Mouse (Mus musculus) layer of hippocampus, adult 8-10 months (tissue): ENCODE results near the gene Fbxw9. TPM values are rescaled to one million over a fixed set of nuclear protein-coding genes. Genes with fewer than 3 reads are reported as not detected.
A peak's percentile ranks its signal among the peaks of the same experiment; 100 is the strongest.
"Not testable (repeated sequence)": the region's sequence is repeated elsewhere in the genome, so short reads cannot be mapped to it uniquely, and the experiment has no call there.

Experiments used
- DNase-seq, 2 experiments: peaks; one replicate each; pipeline ENCODE4 v3.0.0; 2022; ENCODE audit warnings: low spot score in 2 of 2
- total RNA-seq, 4 experiments: library from RNA; stranded (reverse); gene quantifications; 2 replicates each; pipeline ENCODE4 v1.2.4; 2022

The Fbxw9 gene
- total RNA-seq, 4 experiments from 2014 or later: 18.1 to 24.4 (median 23.6) TPM

DNA sequence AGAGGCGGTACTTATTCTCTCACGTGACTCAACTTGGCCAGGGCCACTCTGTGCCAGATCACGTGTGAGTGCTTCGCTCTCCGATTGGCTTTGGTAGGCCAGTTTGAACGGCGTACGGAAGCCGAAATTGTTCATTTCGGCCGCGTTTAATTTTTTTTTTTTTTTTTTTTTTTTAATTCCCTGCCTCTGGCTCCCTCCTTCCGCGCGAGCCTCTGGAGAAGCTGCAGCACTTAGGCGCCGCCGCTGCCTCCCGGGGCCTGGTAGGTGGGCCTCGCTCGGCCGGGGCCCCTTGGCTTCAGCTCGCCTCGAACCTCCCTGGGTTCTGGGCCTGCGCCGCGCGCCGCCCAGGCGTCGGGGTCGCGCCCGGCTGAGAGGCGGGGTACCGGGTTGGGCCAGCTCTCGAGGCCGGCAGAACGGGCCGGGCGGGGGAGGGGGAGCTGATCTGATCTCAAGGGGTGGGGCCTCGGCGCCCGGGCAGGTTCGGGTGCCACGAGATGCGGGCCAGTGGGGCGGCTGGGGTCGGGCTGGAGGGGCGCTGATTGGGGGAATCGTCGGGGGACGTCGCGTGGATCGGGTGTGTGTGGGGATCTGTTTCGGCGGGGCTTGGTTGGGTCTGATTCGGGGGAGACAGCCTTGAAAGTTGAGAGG lies 23.0 kb upstream of the Fbxw9 start, which contains the start of gene Tnpo2:
Gene Tnpo2, plus strand, starts transcription at position 198 of the 648 bp plus-strand sequence.
- DNase-seq: peak; percentile 93 to 94

DNA sequence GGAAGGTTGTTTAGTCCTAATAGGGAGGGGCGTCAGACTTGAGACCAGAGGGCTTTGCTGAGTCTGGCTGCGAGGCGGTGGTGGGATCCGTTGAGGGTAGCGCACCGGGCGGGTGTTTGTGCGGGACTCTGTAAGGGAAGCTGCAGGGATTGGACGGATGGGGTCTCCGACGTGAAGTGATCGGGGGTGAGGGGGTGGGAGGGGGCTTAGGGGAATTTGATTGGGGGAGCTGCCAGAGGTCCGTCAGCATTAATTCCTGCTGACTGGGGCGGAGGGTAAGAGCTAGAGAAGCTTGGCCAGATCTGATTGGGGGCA lies 22.5 kb upstream of the Fbxw9 start:
- no peak for DNase-seq

DNA sequence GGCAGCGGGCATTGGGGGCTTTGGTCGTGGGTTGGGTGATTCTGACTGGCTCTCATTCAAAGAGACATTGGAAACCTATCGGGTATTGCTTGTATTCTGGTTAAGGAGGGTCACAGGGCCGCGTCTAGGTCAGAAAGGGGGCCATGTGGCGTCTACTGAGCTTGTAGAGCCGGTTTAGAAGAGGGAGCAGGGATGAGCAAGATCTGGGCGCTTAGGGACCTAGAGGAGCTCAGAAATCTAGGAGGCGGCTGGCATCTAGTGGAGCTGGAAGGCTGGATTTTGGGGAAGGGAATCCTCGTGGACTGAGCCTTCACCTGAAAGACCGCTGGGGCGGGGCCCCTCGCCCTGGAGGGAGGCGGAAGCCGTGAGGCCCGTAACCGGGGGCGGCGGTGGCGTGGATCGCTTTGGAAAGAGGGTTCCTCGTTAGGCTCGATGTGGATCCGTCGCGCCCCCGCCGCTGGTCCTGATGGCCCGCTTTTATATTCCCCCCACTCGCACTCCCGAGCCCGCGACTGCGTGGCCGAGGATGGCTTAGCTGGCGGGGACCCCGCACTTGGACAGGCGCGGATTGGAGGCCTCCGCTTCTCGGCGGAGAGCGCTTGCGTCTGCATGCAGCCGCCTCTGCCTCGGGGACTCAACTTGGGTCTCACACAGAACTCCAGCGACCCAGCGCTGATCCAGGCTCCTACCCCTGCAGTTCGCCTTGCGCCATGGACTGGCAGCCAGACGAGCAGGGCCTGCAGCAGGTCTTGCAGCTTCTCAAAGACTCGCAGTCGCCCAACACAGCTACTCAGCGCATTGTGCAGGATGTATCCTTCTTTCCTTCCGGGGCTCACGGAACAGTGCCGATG lies 21.9 kb upstream of the Fbxw9 start:
- peak in 1 of 2 experiments; percentile 47 for DNase-seq

DNA sequence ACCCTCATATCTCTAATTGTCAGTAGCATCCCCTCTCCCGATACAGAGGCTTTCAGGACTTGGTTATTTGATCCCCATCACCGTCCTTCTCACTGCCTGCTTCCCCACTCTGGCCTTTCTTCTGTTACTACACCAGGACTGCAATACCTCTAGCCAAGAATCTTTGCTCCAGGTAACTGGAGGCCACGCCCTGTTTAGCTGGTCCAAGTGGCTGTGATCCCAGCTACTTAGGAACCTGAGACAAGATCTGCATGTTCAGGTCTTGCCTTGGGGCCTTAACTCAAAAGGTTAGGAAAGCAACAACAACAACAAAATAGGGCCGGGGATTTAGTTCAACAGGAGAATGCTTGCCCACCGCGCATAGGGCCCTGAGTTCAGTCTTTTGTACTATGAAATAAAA lies 16.2 kb upstream of the Fbxw9 start:
- no peak for DNase-seq

DNA sequence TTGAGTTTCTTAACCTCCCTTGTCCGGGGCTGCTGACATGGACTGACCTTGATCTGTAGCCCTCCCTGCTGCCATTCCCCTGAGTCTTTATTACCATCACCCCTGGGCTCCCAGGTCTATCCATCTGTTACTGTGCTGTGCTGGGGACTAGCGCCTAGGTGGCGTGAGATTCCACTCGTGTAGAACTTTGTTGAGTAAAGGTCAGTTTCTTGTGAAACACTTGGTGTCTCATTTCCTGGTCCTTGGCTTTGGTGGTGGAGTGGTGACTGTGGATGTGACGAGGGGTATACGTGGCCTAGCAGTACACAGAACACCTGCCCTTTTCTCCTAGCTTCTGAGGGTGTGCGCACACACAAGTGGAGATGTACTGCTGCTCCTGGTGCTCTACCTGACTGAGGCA lies 2.5 kb upstream of the Fbxw9 start:
- no peak for DNase-seq

DNA sequence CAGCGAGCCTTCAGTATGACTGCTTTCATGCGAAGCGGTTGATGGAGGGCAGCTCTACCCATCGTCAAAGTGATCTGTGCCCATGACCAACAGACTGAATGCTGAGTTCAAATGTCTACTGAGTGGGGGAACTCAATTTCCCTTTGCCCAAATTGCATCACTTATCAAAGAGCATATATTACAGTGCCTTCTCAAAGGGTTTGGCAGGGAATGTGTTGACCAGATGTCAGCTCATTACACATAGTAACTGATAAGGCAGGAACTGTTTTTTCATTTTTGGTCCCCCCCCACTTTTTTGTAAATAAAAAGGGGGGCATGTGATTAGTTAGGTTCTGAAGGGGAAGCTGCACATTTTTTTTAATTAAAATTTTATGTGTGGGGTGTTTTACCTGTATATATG lies 2.7 kb downstream of the Fbxw9 start:
- no peak for DNase-seq

DNA sequence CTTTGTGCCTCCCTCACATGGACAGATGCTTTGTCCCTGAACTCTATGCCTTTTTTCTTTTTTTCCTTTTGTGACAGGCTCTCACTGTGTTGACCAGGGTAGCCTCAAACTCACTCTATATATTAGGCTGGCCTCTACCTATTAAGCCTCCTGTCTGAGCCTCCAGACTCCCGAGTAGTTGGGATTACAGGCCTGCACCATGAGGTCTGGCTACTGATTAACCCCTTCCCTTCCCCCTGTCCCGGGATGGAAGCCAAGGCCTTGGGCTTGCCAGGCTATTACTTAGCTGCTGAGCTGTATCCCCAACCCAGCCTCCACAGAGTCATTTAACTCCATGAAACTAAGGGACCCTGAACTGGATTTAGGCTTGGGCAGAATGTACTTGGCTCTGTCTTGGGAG lies 5.4 kb downstream of the Fbxw9 start:
- DNase-seq: no peak

DNA sequence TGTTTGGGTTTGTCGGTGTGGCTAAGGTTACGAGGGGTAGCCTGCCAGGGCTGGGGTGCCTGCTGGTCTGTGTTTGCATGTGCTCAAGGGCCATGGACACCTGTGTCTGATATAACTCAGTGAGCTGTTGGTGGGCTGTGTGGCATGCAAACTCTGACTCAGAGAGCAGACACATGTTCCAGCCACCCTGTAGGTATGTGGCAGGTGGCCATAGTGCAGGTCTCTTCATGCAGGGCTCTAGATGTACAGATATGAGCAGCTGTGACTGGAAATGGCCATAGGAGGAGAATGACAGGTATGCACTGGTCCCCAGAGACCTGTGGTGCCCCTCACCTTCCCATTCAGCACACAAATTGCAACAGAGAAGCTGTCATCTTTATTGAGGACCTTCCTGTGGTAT lies 7.3 kb downstream of the Fbxw9 start:
- DNase-seq: no peak

DNA sequence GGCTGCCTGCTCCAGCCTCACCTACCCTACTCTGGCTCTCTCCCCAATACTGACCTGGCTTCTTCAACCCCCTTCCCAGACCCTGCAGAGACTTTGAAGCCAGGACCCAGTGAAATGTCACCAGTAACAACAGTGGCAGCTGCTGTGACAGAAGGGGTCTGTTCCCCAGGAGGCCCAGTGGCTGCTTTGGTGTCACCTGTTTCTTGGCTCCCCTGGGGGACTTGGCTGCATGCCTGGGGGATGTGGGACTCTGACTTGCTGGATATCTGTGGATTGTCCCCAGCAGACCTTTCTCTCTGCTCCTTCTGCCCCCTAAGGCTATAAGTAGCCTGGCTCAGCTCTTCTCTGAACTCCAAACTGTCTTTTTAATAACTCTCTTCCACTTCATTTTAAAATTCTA lies 8.1 kb downstream of the Fbxw9 start, which contains the start of gene Gm5741:
Gene Gm5741, minus strand, starts transcription at position 1 of the 400 bp plus-strand sequence.
- DNase-seq: no peak

DNA sequence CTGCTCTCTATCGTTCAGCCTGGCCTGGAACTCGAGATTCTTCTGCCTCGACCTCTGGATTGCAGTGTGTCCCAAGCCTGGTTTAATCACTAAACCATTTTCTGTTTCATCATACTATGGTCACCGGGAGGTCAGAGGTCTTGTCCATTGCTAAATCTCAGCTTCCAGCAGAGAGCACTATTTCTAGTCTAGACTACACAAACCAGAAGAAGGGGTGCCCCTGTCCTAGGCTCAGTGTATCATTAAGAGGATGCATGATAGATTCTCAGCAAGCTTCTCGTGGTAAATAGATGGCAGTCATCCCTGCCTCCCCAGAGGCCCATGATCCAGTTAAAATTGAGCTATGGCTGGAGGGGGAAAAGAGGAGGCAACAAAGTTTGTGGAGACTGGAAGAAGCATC lies 11.2 kb downstream of the Fbxw9 start:
- DNase-seq: no peak

DNA sequence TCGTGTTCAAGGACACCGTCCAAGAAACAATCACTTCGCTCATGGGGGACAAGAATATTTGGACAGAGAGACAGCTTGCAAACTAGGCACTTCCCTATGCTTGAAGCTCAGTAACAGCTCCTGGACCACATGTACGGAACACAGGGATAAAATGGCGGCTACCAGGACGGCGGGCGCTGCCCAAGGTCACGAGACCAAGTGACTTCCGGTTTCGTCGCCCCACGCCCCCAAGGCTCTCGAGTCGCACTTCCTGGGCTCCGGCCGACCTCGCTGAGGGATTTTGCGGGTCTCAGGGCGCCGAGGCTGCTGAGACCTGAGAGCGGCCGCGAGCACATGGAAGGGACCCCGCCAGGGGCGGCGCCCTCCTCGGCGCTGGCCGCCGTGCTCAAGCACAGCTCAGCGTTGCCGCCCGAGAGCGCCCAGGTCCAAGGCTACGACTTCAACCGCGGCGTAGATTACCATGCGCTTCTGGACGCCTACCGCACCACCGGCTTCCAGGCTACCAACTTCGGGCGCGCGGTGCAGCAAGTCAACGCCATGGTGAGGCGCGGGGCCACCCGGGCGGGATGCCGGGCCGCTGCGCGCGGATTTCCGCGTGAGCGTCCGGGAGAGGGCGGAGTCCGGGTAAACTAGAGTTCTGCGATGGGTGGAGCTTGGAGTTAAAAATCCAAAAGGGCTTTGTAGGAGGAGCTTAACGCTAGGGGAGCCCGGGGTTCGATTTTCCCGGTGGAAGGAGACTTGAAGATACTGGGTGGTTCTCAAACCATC lies 11.8 kb downstream of the Fbxw9 start, which contains the start of gene Dhps:
Gene Dhps, plus strand, starts transcription at position 244 of the 768 bp plus-strand sequence.
- DNase-seq: peak; percentile 88 to 93

DNA sequence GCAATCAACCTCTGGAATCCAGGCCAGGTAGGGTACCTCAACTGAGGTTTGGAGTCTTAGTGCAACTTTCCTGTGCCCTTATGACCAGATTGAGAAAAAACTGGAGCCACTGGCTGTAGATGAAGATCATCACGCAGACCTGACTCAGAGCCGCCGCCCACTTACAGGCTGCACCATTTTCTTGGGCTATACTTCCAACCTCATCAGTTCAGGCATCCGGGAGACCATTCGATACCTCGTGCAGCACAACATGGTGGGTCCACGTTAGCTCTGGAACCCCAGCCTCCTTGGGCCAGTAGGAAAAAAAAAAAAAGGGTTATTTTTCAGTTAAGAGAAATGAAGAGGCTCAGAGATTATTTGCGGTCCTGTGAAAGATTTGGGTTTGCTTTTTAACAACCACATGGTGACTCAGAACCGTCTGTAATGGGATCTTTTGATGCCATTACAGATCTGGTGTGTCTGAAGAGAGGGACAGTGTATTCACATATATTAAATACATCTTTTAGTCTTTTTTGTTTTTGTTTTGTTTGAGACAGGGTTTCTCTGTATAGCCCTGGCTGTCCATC lies 12.6 kb downstream of the Fbxw9 start:
- DNase-seq: no peak

DNA sequence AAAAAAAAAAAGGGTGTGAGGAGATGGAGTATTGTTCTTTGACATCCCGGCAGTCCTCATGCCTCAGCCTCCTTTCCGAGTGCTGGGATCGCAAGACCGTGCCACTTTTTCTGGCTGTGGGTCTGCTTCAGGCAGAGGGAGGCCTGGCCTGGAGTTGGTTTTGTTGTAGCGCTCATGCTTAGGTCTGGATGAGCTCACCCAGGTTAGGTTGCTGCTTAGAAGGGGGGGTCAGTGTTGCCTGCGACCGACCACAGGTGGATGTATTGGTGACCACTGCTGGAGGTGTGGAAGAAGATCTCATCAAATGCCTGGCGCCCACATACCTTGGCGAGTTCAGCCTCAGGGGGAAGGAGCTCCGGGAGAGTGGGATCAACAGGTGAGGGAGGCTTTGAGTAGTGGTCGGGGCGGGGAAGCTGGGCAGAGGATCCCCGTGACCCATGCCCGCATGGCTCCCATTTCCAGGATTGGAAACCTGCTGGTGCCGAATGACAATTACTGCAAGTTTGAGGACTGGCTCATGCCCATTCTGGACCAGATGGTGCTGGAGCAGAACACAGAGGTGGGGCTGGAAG lies 13.3 kb downstream of the Fbxw9 start:
- DNase-seq: no peak

DNA sequence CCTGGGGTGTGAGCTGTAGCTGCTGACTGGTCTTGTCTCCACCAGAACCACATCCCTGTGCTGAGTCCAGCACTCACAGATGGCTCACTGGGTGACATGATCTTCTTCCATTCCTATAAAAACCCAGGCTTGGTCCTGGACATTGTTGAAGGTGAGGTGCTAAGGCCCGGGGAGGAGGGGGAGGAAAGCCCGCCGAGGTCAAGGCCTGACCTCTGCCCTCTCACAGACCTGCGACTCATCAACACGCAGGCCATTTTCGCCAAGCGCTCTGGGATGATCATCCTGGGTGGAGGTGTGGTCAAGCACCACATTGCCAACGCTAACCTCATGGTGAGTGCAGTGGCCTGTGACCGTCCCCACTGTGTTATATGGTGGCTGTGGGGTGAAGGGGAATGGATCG lies 14.3 kb downstream of the Fbxw9 start:
- DNase-seq: no peak

DNA sequence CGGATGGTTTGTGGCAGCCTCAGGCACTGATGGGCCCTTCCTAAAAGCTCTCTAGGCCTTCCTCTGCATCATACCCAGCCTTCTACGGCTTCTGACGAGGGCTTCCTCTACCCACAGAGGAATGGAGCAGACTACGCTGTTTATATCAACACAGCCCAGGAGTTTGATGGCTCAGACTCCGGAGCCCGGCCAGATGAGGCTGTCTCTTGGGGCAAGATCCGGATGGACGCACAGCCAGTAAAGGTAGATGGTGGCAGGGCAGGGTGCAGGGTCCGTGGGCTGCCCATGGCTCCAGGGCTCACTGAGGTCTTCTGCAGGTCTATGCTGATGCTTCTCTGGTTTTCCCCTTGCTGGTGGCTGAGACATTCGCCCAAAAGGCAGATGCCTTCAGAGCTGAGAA lies 14.8 kb downstream of the Fbxw9 start:
- DNase-seq: no peak

DNA sequence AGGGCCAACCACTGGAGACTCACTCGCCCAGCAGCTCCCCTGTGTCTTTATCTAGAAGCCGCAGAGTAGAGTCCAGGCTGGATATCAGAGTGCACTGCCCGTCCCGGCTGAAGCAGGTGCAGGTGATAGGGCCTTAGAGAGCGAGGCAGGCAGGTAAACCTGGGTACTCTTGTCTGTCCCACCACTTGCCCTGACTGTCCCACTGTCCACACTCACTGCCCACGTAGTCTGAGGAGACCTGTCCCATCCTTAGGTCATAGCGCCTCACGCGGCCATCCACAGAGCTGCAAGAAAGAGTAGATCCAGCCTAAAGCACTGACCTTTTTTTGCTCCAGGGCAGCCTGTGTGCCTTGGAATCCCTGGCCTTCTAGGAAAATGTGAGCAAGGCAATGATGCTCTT lies 16.1 kb downstream of the Fbxw9 start:
- DNase-seq: no peak

DNA sequence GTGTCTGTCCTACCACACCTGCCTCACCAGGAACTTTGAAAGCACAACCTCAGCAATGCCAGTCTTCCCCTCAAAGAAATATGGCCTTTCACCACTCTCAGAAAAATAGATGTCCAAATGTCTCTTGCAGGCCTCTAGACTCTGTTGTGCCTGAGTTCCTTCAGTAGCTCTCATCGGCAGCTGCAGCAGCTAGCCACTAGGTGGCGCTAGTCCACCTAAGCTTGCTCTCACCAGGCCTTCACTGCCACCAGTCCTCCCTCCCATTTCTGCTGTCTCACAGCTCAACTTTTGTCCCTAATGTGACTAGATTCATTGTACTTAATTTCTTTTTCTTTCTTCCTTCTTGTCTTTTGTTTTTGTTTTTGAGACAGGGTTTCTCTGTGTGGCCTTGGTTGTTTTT lies 17.1 kb downstream of the Fbxw9 start:
- peak; percentile 69 to 83 for DNase-seq

DNA sequence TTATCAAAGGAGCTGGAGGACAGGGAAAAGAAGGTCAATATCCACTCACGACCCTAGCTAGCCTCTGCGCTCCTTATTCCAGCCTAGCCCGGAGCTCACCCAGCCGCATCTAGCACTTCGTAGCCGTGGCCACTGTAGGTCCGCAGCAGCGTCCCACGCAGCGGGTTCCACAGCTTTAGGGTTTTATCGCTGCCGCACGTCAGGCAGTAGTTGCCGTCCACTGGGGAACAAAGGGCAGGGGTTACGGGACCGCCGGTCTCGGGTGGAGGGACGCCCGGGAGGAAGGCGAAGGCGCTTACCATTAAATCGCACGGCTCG lies 20.3 kb downstream of the Fbxw9 start:
- no peak for DNase-seq

DNA sequence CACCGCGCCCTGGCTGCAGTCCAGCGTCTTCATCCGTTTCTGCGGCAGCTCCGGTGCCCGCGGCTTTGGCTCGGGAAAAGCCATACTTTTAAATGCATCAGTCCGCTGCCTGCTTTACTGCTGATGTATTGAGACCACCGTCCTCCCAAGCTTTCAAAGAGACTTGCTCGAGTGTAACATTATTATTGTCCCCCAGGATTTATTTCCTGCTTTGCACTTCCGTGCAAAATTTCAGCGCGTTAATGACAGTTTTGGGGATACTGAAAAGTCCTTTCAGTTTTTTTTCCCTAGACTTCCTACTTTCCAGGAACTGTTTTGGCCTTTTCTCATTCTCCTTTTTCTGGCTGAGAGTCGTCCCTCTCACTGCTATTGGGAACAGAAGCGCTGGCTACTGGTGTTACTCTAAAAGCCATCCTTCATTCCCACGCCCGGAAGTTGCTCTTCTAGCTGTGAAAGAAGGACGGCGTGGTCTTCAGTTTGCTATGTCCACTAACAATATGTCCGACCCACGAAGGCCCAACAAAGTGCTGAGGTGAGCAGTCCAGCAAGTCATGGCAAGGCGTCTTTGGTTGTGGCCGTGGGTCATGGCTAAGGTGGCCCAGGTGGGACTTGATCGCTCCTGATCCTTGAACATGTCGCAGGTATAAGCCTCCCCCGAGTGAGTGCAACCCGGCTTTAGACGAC lies 20.8 kb downstream of the Fbxw9 start, which contains the start of gene Wdr83os:
Gene Wdr83os, plus strand, starts transcription at position 209 of the 684 bp plus-strand sequence.
- no peak for DNase-seq

DNA sequence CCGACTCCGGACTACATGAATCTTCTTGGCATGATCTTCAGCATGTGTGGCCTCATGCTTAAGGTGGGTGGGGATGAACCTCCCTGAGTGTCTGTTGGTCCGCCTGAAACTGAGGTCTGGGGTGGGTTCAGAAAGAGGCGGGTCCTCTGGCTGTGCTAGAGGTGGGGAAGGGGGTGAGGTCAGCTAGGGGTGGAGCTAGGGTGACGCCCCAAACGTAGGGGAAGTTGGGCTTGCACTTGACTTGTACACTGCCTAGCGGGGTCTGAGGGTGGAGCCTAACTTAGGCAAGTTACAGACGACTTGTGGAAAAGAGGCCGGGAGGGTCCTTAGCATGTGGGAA lies 21.3 kb downstream of the Fbxw9 start, which contains the start of gene Wdr83:
Gene Wdr83, minus strand, starts transcription at position 91 of the 340 bp plus-strand sequence.
- no peak for DNase-seq

DNA sequence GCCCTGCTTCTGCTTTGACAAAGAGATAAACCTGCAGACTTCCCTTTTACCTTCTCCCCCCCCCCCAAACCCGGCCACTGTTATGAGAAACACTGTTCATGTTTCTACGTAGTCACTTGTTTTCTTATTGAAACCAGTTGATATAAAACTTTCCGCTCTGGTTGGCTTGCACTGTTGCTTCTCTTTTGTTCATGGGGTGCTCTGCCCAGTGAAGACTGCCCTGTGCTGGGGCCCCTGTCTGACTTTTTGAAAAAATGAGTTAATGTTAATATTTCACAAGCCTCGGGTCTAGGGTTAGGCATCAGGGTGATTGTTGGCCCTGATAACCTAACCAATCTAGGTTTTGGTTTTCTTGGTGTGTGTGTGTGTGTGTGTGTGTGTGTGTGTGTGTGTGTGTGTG lies 22.3 kb downstream of the Fbxw9 start:
- not testable (repeated sequence) for DNase-seq
